Mouse (Mus musculus): ENCODE results near the gene Tmc5. TPM values are rescaled to one million over a fixed set of nuclear protein-coding genes. Genes with fewer than 3 reads are reported as not detected.
A peak's percentile ranks its signal among the peaks of the same experiment; 100 is the strongest.

Gene Tmc5
- polyA plus RNA-seq (2015; fragmentation: Nextera tagmentation; extraction: Ambion mirVana), result 0.02 and 0.05 TPM in 2 replicates

DNA sequence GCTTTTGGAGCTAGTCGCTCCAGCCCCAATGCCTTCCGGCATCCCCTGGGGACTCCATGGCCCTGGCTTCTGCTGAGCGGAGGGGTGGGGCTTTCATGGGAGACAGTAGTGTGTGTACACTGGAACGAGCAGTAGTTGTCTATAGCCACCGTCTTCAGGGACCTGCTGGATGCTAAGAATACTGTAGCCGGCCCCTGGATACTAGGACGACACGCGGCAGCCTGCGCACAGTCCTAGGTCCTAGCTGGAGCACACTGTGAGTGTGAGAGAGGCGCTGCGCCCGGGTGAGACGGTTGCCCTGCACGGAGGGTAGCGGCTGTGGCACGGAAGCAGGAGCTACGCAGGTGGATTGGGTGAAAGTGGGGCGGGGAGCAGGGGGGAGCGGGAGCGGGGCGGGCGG lies at the start of gene Tmc5:
Gene Tmc5 (plus strand): TSS at position 97 of the 400 bp plus-strand sequence.
- no peak for ATAC-seq

DNA sequence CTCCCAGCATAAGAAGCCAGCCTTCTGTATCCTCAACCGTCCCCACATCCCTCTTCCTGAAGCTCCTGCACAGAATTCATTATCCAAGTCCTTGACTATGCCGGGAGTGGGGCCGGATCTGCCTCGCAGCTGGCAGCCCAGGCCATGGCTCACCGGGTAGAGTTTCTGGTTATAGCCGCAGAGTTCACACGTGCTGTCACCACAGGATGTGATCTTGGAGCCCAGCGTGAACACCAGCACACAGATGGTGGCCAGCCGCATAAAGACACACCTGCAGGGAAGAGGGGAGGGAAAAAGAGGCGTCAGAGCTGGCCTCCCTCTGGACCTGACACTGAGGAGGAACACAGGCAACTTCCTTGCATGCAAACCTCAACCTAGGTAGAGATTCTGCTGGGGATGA lies 49.6 kb upstream of the Tmc5 start:
- Histone ChIP-seq H3K36me3 (replicated peaks; ENCODE audit: insufficient read depth, low read length) (peaks cover 4% of the 10 kb centered on the region; the same call in 1 of the 2 replicates), H3K9ac (replicated peaks) (no peak overlapping the region), H3K4me1 (ENCODE audit: insufficient read depth) (no peaks in the 10 kb centered on the region), H3K27ac (ENCODE audit: low read depth) (no peak overlapping the region), H3K4me3 (ENCODE audit: low read depth, low read length) (no peak overlapping the region), H3K27me3 (ENCODE audit: insufficient read depth, low read length) (no peaks in the 10 kb centered on the region), H3K9me3 (ENCODE audit: low read length) (no peaks in the 10 kb centered on the region), H3K4me2 (ENCODE audit: low read depth, low read length) (no peak overlapping the region)
- no peak for DNase-seq
- no peak for ATAC-seq
- TF ChIP-seq EP300 (IDR thresholded peaks at IDR 0.05; ENCODE audit: low read depth), result no peak
- no peak for TF ChIP-seq CTCF (IDR thresholded peaks at IDR 0.05; ENCODE audit: low read depth)
- WGBS (ENCODE audit: insufficient replicate concordance), result 67% methylated on average over 10 of the region's 10 CpGs

More for the DNA sequence above, at the start of gene Tmc5:
- peak within 1 kb of the TSS; percentile 59 for H3K4me2 ChIP-seq (ENCODE audit: low read depth, low read length)
- H3K9ac ChIP-seq (replicated peaks), result no peak within 1 kb of the TSS; the same call in 1 of the 2 replicates
- WGBS (ENCODE audit: insufficient replicate concordance), result 9% methylated on average over 23 of the region's 23 CpGs
- H3K36me3 ChIP-seq (replicated peaks; ENCODE audit: insufficient read depth, low read length), result no peaks in the 10 kb centered on the region
- H3K4me1 ChIP-seq (ENCODE audit: insufficient read depth), result peaks cover 5% of the 10 kb centered on the region
- 0 out of 2 replicates have a peak within 1 kb of the TSS, but pooled peaks have one; percentile 10 for H3K4me3 ChIP-seq (ENCODE audit: low read depth, low read length)
- H3K27ac ChIP-seq (ENCODE audit: low read depth), result no peak within 1 kb of the TSS
- no peaks in the 10 kb centered on the region for H3K9me3 ChIP-seq (ENCODE audit: low read length)
- peaks cover 25% of the 10 kb centered on the region for H3K27me3 ChIP-seq (ENCODE audit: insufficient read depth, low read length)
- TF ChIP-seq EP300 (IDR thresholded peaks at IDR 0.05; ENCODE audit: low read depth), result no peak
- no peak for TF ChIP-seq CTCF (IDR thresholded peaks at IDR 0.05; ENCODE audit: low read depth)
- no peak for DNase-seq

DNA sequence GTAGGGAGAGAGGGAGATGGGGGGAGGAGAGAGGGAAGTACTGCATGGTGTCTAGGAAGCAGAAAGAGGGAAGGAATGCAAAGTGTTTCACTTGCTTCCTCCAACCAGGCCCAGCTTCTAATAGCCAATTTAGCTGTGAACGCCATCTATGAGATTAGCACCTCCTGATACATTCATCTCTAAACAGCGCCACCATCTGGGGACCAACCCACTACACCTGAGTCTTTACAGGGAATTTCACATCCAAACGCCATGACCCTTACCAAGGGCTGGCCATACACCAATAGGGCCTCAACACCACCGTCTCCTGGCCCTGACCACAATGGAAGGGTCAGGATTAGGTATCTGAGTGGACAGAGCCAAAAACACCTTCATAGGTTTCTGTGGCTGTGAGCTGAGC lies 43.2 kb upstream of the Tmc5 start:
- no peak overlapping the region for H3K9ac ChIP-seq (replicated peaks)
- H3K4me1 ChIP-seq (ENCODE audit: insufficient read depth), result peaks cover 8% of the 10 kb centered on the region
- H3K27me3 ChIP-seq (ENCODE audit: insufficient read depth, low read length), result no peaks in the 10 kb centered on the region
- H3K4me3 ChIP-seq (ENCODE audit: low read depth, low read length), result no peak overlapping the region
- H3K27ac ChIP-seq (ENCODE audit: low read depth), result no peak overlapping the region
- no peaks in the 10 kb centered on the region for H3K9me3 ChIP-seq (ENCODE audit: low read length)
- 68% methylated on average over 4 of the region's 4 CpGs for WGBS (ENCODE audit: insufficient replicate concordance)
- no peak for TF ChIP-seq EP300 (IDR thresholded peaks at IDR 0.05; ENCODE audit: low read depth)
- TF ChIP-seq CTCF (IDR thresholded peaks at IDR 0.05; ENCODE audit: low read depth), result no peak
- no peak for ATAC-seq
- no peak for DNase-seq
- no peaks in the 10 kb centered on the region; the same call in 1 of the 2 replicates for H3K36me3 ChIP-seq (replicated peaks; ENCODE audit: insufficient read depth, low read length)
- no peak overlapping the region for H3K4me2 ChIP-seq (ENCODE audit: low read depth, low read length)

DNA sequence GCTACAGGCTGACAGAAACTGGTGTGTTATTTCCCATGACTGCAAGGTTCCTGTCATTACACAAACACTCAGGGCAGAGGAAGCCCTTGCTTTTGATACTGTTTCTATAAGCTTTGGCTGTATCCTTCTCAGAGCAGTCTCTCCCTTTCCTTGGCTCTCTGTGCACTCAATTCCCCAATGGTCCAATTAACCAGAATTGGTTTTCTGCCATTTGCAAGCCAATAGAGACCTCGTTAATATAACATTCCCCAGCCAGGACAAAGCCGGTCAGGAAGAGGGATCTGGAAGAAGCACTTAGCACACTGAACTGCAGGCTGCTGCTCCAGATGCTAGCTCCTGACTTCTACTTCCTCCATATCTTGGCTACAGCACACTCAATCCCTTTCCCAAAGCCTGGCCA lies 42.8 kb upstream of the Tmc5 start:
- no peak for ATAC-seq
- no peak overlapping the region for H3K27ac ChIP-seq (ENCODE audit: low read depth)
- H3K27me3 ChIP-seq (ENCODE audit: insufficient read depth, low read length), result no peaks in the 10 kb centered on the region
- peaks cover 8% of the 10 kb centered on the region for H3K4me1 ChIP-seq (ENCODE audit: insufficient read depth)
- TF ChIP-seq EP300 (IDR thresholded peaks at IDR 0.05; ENCODE audit: low read depth), result no peak
- TF ChIP-seq CTCF (IDR thresholded peaks at IDR 0.05; ENCODE audit: low read depth), result no peak
- no peak overlapping the region for H3K9ac ChIP-seq (replicated peaks)
- no peaks in the 10 kb centered on the region for H3K9me3 ChIP-seq (ENCODE audit: low read length)
- H3K4me3 ChIP-seq (ENCODE audit: low read depth, low read length), result no peak overlapping the region
- WGBS (ENCODE audit: insufficient replicate concordance), result 74% methylated on average over 2 of the region's 2 CpGs
- DNase-seq, result no peak
- no peaks in the 10 kb centered on the region; the same call in 1 of the 2 replicates for H3K36me3 ChIP-seq (replicated peaks; ENCODE audit: insufficient read depth, low read length)
- no peak overlapping the region for H3K4me2 ChIP-seq (ENCODE audit: low read depth, low read length)

DNA sequence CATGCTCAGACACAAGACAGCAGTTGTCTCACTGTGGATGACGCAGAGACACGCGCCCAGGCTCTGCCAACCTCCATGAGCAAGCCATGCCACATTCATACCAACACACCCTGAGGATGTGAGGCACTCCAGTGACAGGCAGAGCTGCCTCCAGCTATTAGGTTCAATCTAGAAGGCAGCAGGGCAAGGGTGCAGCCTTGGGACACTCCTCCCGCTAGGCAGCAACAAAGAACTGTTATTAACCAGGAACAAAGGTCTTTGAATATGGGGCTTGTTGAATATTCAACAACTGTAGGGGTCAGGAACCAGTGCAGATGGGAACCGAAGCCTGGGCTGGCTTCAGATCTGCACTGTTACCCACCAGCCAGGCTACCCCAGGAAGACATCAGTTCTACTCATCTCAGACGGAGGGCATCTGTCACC lies 28.0 kb upstream of the Tmc5 start:
- Histone ChIP-seq H3K27me3 (ENCODE audit: insufficient read depth, low read length) (no peaks in the 10 kb centered on the region), H3K4me1 (ENCODE audit: insufficient read depth) (no peaks in the 10 kb centered on the region), H3K9me3 (ENCODE audit: low read length) (no peaks in the 10 kb centered on the region; the same call in 1 of the 2 replicates), H3K36me3 (replicated peaks; ENCODE audit: insufficient read depth, low read length) (no peaks in the 10 kb centered on the region), H3K27ac (ENCODE audit: low read depth) (no peak overlapping the region), H3K9ac (replicated peaks) (no peak overlapping the region), H3K4me3 (ENCODE audit: low read depth, low read length) (no peak overlapping the region), H3K4me2 (ENCODE audit: low read depth, low read length) (no peak overlapping the region)
- no peak for DNase-seq
- 84% methylated on average over 6 of the region's 6 CpGs for WGBS (ENCODE audit: insufficient replicate concordance)
- TF ChIP-seq CTCF (IDR thresholded peaks at IDR 0.05; ENCODE audit: low read depth), result no peak
- TF ChIP-seq EP300 (IDR thresholded peaks at IDR 0.05; ENCODE audit: low read depth), result no peak
- no peak for ATAC-seq

DNA sequence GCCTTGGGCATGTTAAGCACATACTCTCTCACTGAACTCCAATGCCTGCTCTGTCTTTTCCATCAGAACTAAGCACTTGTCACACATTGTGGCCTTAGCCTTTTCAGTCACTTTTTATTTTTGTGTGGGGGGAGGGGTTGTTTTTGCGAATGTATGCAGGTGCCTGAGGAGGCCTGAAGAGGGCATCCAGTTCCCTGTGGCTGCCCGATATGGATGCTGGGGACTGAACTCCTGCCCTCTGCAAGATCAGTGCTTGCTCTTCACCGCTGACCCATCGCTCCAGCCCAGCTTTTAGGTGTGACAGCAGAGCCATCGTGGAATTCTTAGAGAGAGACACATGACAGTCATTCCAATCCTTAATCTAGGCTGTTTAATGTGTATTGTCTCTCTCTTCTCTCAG lies 25.7 kb upstream of the Tmc5 start:
- Histone ChIP-seq H3K9ac (replicated peaks) (no peak overlapping the region), H3K9me3 (ENCODE audit: low read length) (no peaks in the 10 kb centered on the region; the same call in 1 of the 2 replicates), H3K27ac (ENCODE audit: low read depth) (no peak overlapping the region), H3K4me2 (ENCODE audit: low read depth, low read length) (no peak overlapping the region), H3K36me3 (replicated peaks; ENCODE audit: insufficient read depth, low read length) (no peaks in the 10 kb centered on the region), H3K4me3 (ENCODE audit: low read depth, low read length) (no peak overlapping the region), H3K4me1 (ENCODE audit: insufficient read depth) (no peaks in the 10 kb centered on the region), H3K27me3 (ENCODE audit: insufficient read depth, low read length) (no peaks in the 10 kb centered on the region)
- ATAC-seq (peak; percentile 73), DNase-seq (no peak)
- 50% methylated on average over 5 of the region's 5 CpGs for WGBS (ENCODE audit: insufficient replicate concordance)
- TF ChIP-seq CTCF (IDR thresholded peaks at IDR 0.05; ENCODE audit: low read depth), result peak; percentile 19; the same call in 1 of the 2 replicates
- no peak for TF ChIP-seq EP300 (IDR thresholded peaks at IDR 0.05; ENCODE audit: low read depth)
